In genomic region chr16:30502221-30502891, GRCm38 (mm10) we compare ENCODE assay signal across 9 mouse cellular contexts. TPM values are rescaled to one million over a fixed set of nuclear protein-coding genes. Genes with fewer than 3 reads are reported as not detected.
DNase-seq lines count a peak whose midpoint lies in the region; ATAC-seq lines count a peak whose summit lies in the region.
"Had no signal": no experiment of that assay in that cellular context is flagged by ENCODE, and none has a peak within 500 bp of the region (broad histone marks: within the 10 kb centered on the region; RNA-seq: fewer than 3 reads in every experiment).

No protein-coding gene starts in this region.

- peak overlapping the region; percentile 67 for H3K4me2 ChIP-seq in liver, embryonic 13.5 days
- peak overlapping the region; percentile 34 for H3K4me2 ChIP-seq in neural tube, embryonic 15.5 days
- H3K4me2 ChIP-seq: embryonic facial prominence, embryonic 13.5 days had no signal

- peak; percentile 37 for ATAC-seq in liver, embryonic 13.5 days (ENCODE audit: low read depth)
- no peak for ATAC-seq in neural tube, embryonic 15.5 days (ENCODE audit: low FRiP score)

- WGBS in liver, embryonic 13.5 days (ENCODE audit: insufficient replicate concordance): 1% methylated on average over 25 of the region's 25 CpGs
- WGBS in neural tube, embryonic 15.5 days: 53% methylated on average over 25 of the region's 25 CpGs

- no peaks in the 10 kb centered on the region for H3K36me3 ChIP-seq in liver, embryonic 13.5 days
- no peaks in the 10 kb centered on the region for H3K36me3 ChIP-seq in neural tube, embryonic 15.5 days
- H3K36me3 ChIP-seq: embryonic facial prominence, embryonic 13.5 days had no signal

- peak overlapping the region; percentile 41 for H3K27ac ChIP-seq in liver, embryonic 13.5 days
- H3K27ac ChIP-seq in neural tube, embryonic 15.5 days (replicated peaks): no peak overlapping the region
- H3K27ac ChIP-seq: embryonic facial prominence, embryonic 13.5 days had no signal

- H3K9ac ChIP-seq in liver, embryonic 13.5 days: peak overlapping the region; percentile 61
- H3K9ac ChIP-seq in neural tube, embryonic 15.5 days (replicated peaks): no peak overlapping the region
- H3K9ac ChIP-seq: embryonic facial prominence, embryonic 13.5 days had no signal

- peaks cover 35% of the 10 kb centered on the region for H3K4me1 ChIP-seq in liver, embryonic 13.5 days (replicated peaks)
- peaks cover 7% of the 10 kb centered on the region for H3K4me1 ChIP-seq in neural tube, embryonic 15.5 days

- intact Hi-C loops in heart, postnatal 25 days (cut with DNase I): loop anchor here (5.0 kb wide), 1 partner anchor 60 kb away; no protein-coding TSS in a partner anchor

- H3K9me3 ChIP-seq in liver, embryonic 13.5 days (replicated peaks): no peaks in the 10 kb centered on the region
- no peaks in the 10 kb centered on the region for H3K9me3 ChIP-seq in neural tube, embryonic 15.5 days (replicated peaks)
- H3K9me3 ChIP-seq: embryonic facial prominence, embryonic 13.5 days had no signal

- peak overlapping the region; percentile 43 for H3K4me3 ChIP-seq in liver, embryonic 13.5 days (replicated peaks)
- H3K4me3 ChIP-seq in neural tube, embryonic 15.5 days (replicated peaks): no peak overlapping the region
- H3K4me3 ChIP-seq: embryonic facial prominence, embryonic 13.5 days had no signal

- no peaks in the 10 kb centered on the region for H3K27me3 ChIP-seq in liver, embryonic 13.5 days
- no peaks in the 10 kb centered on the region for H3K27me3 ChIP-seq in neural tube, embryonic 15.5 days (replicated peaks)
- H3K27me3 ChIP-seq: embryonic facial prominence, embryonic 13.5 days had no signal

- peak; percentile 72 to 85 for DNase-seq in adrenal gland, adult (ENCODE audit: inconsistent age in 2 of 2, low spot score in 1 of 2)
- DNase-seq in adrenal gland, postnatal 25 days: no peak
- peak; percentile 73 for DNase-seq in adrenal gland, postnatal 14 days
- DNase-seq in heart, postnatal 25 days (ENCODE audit: low spot score): peak; percentile 55
- no peak for DNase-seq in liver, embryonic 13.5 days
- DNase-seq in layer of hippocampus, adult 9-10 months (ENCODE audit: low spot score): no peak
- DNase-seq in layer of hippocampus, postnatal 14 days (ENCODE audit: low spot score in 2 of 2): no peak

RNA-seq across cellular contexts. Expression of gene Tmem44, which starts 48.3 kb away (rescaled TPM):
- total RNA-seq in adrenal gland, postnatal 25 days (2021): 3.2 and 4.5 TPM in 2 replicates
- 6.0 and 9.1 TPM in 2 replicates for total RNA-seq in adrenal gland, postnatal 14 days (2021)
- 1 to 10 TPM; 6.5 to 7.8 TPM for total RNA-seq in heart, postnatal 25 days (2021)
- 1.0 and 1.2 TPM in 2 replicates for polyA plus RNA-seq in liver, embryonic 13.5 days (2015; fragmentation: Nextera tagmentation; extraction: Ambion mirVana)
- polyA plus RNA-seq in neural tube, embryonic 15.5 days (2015; fragmentation: Nextera tagmentation; extraction: Ambion mirVana): 57.5 and 64.7 TPM in 2 replicates
- 10 to 100 TPM; 44.5 to 46.6 TPM for total RNA-seq in layer of hippocampus, postnatal 14 days (2021)

Comparison
In these comparisons a context has a peak if more than half of its experiments do, and no peak if none do; other contexts are left out.
1. DNase-seq: peak in adrenal gland, adult (2 of 2), adrenal gland, postnatal 14 days (single experiment) and heart, postnatal 25 days (single experiment); none in adrenal gland, postnatal 25 days (single experiment), liver, embryonic 13.5 days (single experiment), layer of hippocampus, adult 9-10 months (single experiment) and layer of hippocampus, postnatal 14 days (0 of 2).